Mouse (Mus musculus) bone marrow macrophage, adult 2 months (primary cell): ENCODE measurements around the gene Ebi3.

ENCODE experiments used
- CTCF ChIP-seq: IDR thresholded peaks from 2 replicates; pipeline ENCODE4 v1.5.1; 2012; ENCODE audit warnings: low read depth, mild to moderate bottlenecking, low read length, moderate library complexity
- POLR2A ChIP-seq: IDR thresholded peaks from 2 replicates; pipeline ENCODE4 v1.6.1; 2012; ENCODE audit warnings: mild to moderate bottlenecking, low read depth, low read length, borderline replicate concordance

DNA sequence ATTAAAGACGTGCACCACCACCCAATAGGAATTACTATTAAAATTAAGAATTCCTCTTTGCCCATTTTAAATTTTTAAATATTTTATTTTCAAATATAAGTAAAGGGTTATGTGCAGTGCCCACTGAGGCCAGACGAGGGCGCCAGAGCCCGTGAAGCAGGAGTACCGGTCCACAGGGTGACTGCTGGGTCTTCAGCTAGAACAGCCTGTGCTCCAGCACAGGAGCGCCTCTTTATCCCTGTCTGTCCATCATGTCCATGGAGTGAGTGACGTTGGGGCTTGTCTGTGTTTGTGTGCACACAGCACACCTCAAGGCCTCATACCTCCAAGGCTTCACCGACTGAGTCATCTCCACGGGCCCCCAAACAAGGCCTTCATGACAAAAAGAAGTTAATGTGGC, 4.7 kb downstream of the Ebi3 start:
- TF ChIP-seq CTCF: peak; percentile 77
- no peak for TF ChIP-seq POLR2A
